Mouse (Mus musculus) G1E (cell line): ENCODE results near the gene Slc22a3. TPM values are rescaled to one million over a fixed set of nuclear protein-coding genes. Genes with fewer than 3 reads are reported as not detected.

Experiments
- ATAC-seq: 2 replicates; pipeline ENCODE4 v1.8.0; 2016; ENCODE audit warnings: mild to moderate bottlenecking; ENCODE audit not compliant: insufficient number of reproducible peaks, poor library complexity, low FRiP score, severe bottlenecking; ENCODE audit errors: extremely low read depth
- DNase-seq: peaks from one replicate; pipeline ENCODE4 v3.0.0; 2012; ENCODE audit warnings: low spot score
- H3K27me3 ChIP-seq: 2 replicates; pipeline ENCODE4 v1.6.1; 2012; ENCODE audit warnings: mild to moderate bottlenecking, low read length, inconsistent platforms; ENCODE audit not compliant: insufficient read depth
- H3K36me3 ChIP-seq: replicated peaks from 2 replicates; pipeline ENCODE3; 2012; ENCODE audit warnings: mild to moderate bottlenecking, inconsistent platforms
- H3K4me1 ChIP-seq: 2 replicates; pipeline ENCODE4 v1.6.1; 2012; ENCODE audit warnings: low read depth, low read length, inconsistent platforms, mixed read lengths; ENCODE audit not compliant: insufficient read depth
- H3K4me3 ChIP-seq: 2 replicates; pipeline ENCODE4 v1.5.1; 2012; ENCODE audit warnings: low read depth, mild to moderate bottlenecking, inconsistent platforms, low read length, moderate library complexity, mixed read lengths
- H3K9me3 ChIP-seq: replicated peaks from 2 replicates; pipeline ENCODE4 v1.6.1; 2012; ENCODE audit warnings: inconsistent platforms
- CTCF ChIP-seq: IDR thresholded peaks from 2 replicates; pipeline ENCODE4 v1.5.1; 2012; ENCODE audit warnings: low read depth, low read length, inconsistent platforms, mixed read lengths
- GATA1 ChIP-seq: IDR thresholded peaks from 2 replicates; pipeline ENCODE4 v1.6.1; 2012; ENCODE audit warnings: borderline replicate concordance, low read length, inconsistent platforms, mixed read lengths
- GATA2 ChIP-seq: IDR thresholded peaks from 2 replicates; pipeline ENCODE4 v1.6.1; 2012; ENCODE audit warnings: low read depth, low read length, inconsistent platforms, borderline replicate concordance
- POLR2AphosphoS5 ChIP-seq: IDR thresholded peaks from 2 replicates; pipeline ENCODE4 v1.6.1; 2012; ENCODE audit warnings: low read depth, low read length, inconsistent platforms; ENCODE audit not compliant: insufficient replicate concordance
- TAL1 ChIP-seq: conservative IDR thresholded peaks from 2 replicates; pipeline ENCODE4 v1.6.1; 2012; ENCODE audit warnings: low read depth, low read length, inconsistent platforms, mixed read lengths
- polyA plus RNA-seq: library from polyadenylated mRNA; stranded (reverse); fragments of >175 nt; gene quantifications from 2 replicates; pipeline ENCODE4 v1.2.3, GENCODE M21; 2012
- total RNA-seq, 2 experiments: library from RNA; stranded (forward) in 1 of 2; stranded (reverse) in 1 of 2; fragments of 200-1000 nt in 1 of 2; fragments of >200 nt in 1 of 2; fragmentation: Nextera tagmentation in 1 of 2; gene quantifications; 2 replicates each; pipeline ENCODE4 v1.2.3; 2014 to 2017

The Slc22a3 gene
- total and polyA plus RNA-seq, 3 experiments = 0.02 to 0.27 TPM; not detected in 1

GRCm38 (mm10) chr17:12518194-12518593, 10.7 kb upstream of the Slc22a3 start:
- H3K9me3 ChIP-seq = peaks cover 13% of the 10 kb centered on the region
- H3K27me3 ChIP-seq = no peaks in the 10 kb centered on the region
- DNase-seq (no peak), ATAC-seq (no peak)
- no peak for TF ChIP-seq TAL1
- no peak for TF ChIP-seq GATA2
- peaks cover 47% of the 10 kb centered on the region for H3K4me1 ChIP-seq
- no peaks in the 10 kb centered on the region for H3K36me3 ChIP-seq
- no peak overlapping the region for H3K4me3 ChIP-seq

DNA sequence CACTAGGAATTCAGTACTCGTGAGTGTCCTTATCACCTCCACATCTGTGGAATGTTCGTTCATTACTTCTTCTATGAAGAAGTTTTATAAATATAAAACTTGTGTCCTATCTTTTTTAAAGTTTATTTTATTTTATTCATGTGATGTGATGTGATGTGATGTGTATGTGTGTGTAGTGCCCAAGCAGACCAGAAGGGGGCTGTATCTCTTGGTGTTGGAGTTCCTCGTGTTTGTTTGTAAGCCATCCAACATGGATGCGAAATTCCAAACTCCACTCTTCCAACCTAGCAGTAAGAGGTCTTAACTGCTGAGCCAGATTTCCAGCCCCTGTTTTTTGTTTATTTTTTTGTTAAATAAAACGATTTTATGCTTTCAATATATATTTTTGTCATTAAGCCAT, 6.5 kb upstream of the Slc22a3 start:
- Histone ChIP-seq H3K4me3 (no peak overlapping the region), H3K36me3 (no peaks in the 10 kb centered on the region), H3K4me1 (peaks cover 76% of the 10 kb centered on the region), H3K9me3 (no peaks in the 10 kb centered on the region), H3K27me3 (no peaks in the 10 kb centered on the region)
- no peak for TF ChIP-seq GATA1
- no peak for TF ChIP-seq POLR2AphosphoS5
- TF ChIP-seq TAL1 = no peak
- TF ChIP-seq GATA2 = no peak
- TF ChIP-seq CTCF = no peak
- DNase-seq (no peak), ATAC-seq (no peak)

DNA sequence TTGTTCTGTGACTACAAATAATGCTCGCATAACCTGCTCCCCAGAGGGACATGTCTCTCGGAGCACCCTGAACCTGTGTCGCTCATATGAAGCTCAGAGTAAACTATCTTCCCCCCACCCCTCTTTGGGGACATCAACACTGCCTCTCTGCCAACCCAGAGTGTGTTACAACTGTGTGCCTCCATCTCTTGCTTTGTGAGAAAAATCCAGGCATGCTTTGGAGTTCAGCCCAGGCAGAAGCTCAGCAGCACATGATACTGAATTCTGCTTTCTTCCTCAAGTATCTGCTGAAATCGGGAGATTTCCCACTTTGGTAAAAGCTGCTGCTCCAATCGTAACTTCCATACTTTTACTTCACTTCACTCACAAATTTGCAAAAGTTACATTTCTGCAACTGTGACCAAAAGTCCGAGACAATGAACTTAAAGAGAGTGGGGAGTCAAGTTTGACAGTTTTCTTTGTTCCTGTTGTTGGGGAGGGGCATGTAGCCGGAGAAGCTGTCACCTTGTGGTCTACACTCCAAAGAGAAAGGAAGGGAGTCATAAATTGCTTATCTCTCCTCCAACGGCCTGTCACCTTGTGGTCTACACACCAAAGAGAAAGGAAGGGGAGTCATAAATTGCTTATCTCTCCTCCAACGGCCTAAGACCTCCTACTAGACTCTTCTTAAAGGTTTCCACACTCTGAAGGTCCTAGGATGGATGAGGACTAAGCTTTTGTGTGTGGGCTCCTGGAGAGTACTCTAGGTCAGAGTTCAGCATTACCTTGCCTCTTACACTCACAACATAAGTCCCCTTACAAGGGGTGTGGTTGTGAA, 5.8 kb upstream of the Slc22a3 start:
- Histone ChIP-seq H3K4me3 (peak overlapping the region; percentile 34; the same call in 1 of the 2 replicates), H3K4me1 (peaks cover 77% of the 10 kb centered on the region), H3K9me3 (no peaks in the 10 kb centered on the region), H3K36me3 (no peaks in the 10 kb centered on the region), H3K27me3 (no peaks in the 10 kb centered on the region)
- TF ChIP-seq TAL1 = peak; percentile 95
- no peak for TF ChIP-seq GATA2
- TF ChIP-seq CTCF = no peak
- no peak for TF ChIP-seq POLR2AphosphoS5
- TF ChIP-seq GATA1 = no peak
- peak; percentile 85 for ATAC-seq
- DNase-seq = peak; percentile 68

GRCm38 (mm10) chr17:12511193-12511592, 3.7 kb upstream of the Slc22a3 start:
- no peak for DNase-seq
- Histone ChIP-seq H3K4me1 (peaks cover 68% of the 10 kb centered on the region), H3K9me3 (peaks cover 14% of the 10 kb centered on the region), H3K36me3 (peaks cover 4% of the 10 kb centered on the region), H3K27me3 (peaks cover 4% of the 10 kb centered on the region; the same call in 1 of the 2 replicates), H3K4me3 (no peak overlapping the region)
- ATAC-seq = peak; percentile 31; the same call in 1 of the 2 replicates
- TF ChIP-seq GATA1 = no peak
- no peak for TF ChIP-seq CTCF
- no peak for TF ChIP-seq GATA2
- TF ChIP-seq TAL1 = no peak
- TF ChIP-seq POLR2AphosphoS5 = no peak

GRCm38 (mm10) chr17:12508376-12508775, 872 bp upstream of the Slc22a3 start:
- TF ChIP-seq GATA2 (no peak), CTCF (no peak), POLR2AphosphoS5 (no peak), GATA1 (no peak), TAL1 (no peak)
- Histone ChIP-seq H3K27me3 (peaks cover 13% of the 10 kb centered on the region), H3K9me3 (peaks cover 14% of the 10 kb centered on the region), H3K36me3 (peaks cover 4% of the 10 kb centered on the region), H3K4me1 (peaks cover 56% of the 10 kb centered on the region), H3K4me3 (no peak overlapping the region)
- no peak for DNase-seq
- no peak for ATAC-seq

GRCm38 (mm10) chr17:12506903-12507563, 471 bp downstream of the Slc22a3 start:
- Histone ChIP-seq H3K4me1 (peaks cover 49% of the 10 kb centered on the region), H3K36me3 (peaks cover 4% of the 10 kb centered on the region), H3K4me3 (peak overlapping the region; percentile 11; the same call in 1 of the 2 replicates), H3K27me3 (peaks cover 13% of the 10 kb centered on the region), H3K9me3 (peaks cover 14% of the 10 kb centered on the region)
- DNase-seq = no peak
- no peak for ATAC-seq
- no peak for TF ChIP-seq CTCF
- TF ChIP-seq TAL1 = no peak
- TF ChIP-seq POLR2AphosphoS5 = no peak
- TF ChIP-seq GATA1 = no peak
- no peak for TF ChIP-seq GATA2
